Mouse (Mus musculus) limb, embryonic 12.5 days (tissue): ENCODE data around the gene Tmc8. TPM values are rescaled to one million over a fixed set of nuclear protein-coding genes. Genes with fewer than 3 reads are reported as not detected.

Source experiments
- ATAC-seq: fragments of 200-750 bp; cut with Nextera tagmentation; 2 replicates; pipeline ENCODE4 v1.8.0; 2017; ENCODE audit warnings: low read depth, moderate TSS enrichment; ENCODE audit not compliant: insufficient number of reproducible peaks, insufficient read depth, low FRiP score, low TSS enrichment
- H3K27ac ChIP-seq: fragments of 300-500 bp; sonication (generic); 2 replicates; pipeline ENCODE4 v1.5.1; 2016; ENCODE audit warnings: mild to moderate bottlenecking, moderate library complexity
- H3K27me3 ChIP-seq: fragments of 300-500 bp; sonication (generic); 2 replicates; pipeline ENCODE4 v1.6.1; 2016; ENCODE audit warnings: mild to moderate bottlenecking, moderate library complexity
- H3K36me3 ChIP-seq: fragments of 300-500 bp; sonication (generic); 2 replicates; pipeline ENCODE4 v1.6.1; 2016; ENCODE audit warnings: mild to moderate bottlenecking, moderate library complexity
- H3K4me1 ChIP-seq: fragments of 300-500 bp; sonication (generic); replicated peaks from 2 replicates; pipeline ENCODE4 v1.6.1; 2016
- H3K4me2 ChIP-seq: fragments of 300-500 bp; sonication (generic); 2 replicates; pipeline ENCODE4 v1.6.1; 2016; ENCODE audit warnings: mild to moderate bottlenecking, moderate library complexity
- H3K4me3 ChIP-seq: fragments of 300-500 bp; sonication (generic); replicated peaks from 2 replicates; pipeline ENCODE4 v1.5.1; 2016; ENCODE audit warnings: mild to moderate bottlenecking
- H3K9ac ChIP-seq: fragments of 300-500 bp; sonication (generic); replicated peaks from 2 replicates; pipeline ENCODE4 v1.6.1; 2016; ENCODE audit warnings: mild to moderate bottlenecking, moderate library complexity
- H3K9me3 ChIP-seq: fragments of 300-500 bp; sonication (generic); 2 replicates; pipeline ENCODE4 v1.6.1; 2016; ENCODE audit warnings: mild to moderate bottlenecking, moderate library complexity
- WGBS: fragments of 180-500 bp; shearing (Covaris S2); methylation state at CpG from one replicate; pipeline ENCODE4 v1.1.7; 2016; 5-methylcytosine and 5-hydroxymethylcytosine counted together
- polyA plus RNA-seq: library from polyadenylated mRNA; unstranded; fragments of >200 nt; fragmentation: Nextera tagmentation; extraction: Ambion mirVana; gene quantifications from 2 replicates; pipeline ENCODE4 v1.2.1, GENCODE M21; 2016

Tmc8 gene
- 0.53 and 1.2 TPM in 2 replicates for polyA plus RNA-seq

GRCm38 (mm10) chr11:117781993-117782704 lies at the start of gene Tmc8, which contains the start of gene Tmc6:
Gene Tmc8, plus strand, starts transcription at chr11:117782076.
Gene Tmc6, minus strand, starts transcription at chr11:117782198.
- Histone ChIP-seq H3K4me3 (peak within 1 kb of the TSS; percentile 54), H3K4me1 (peaks cover 52% of the 10 kb centered on the region), H3K9me3 (no peaks in the 10 kb centered on the region), H3K27me3 (peaks cover 32% of the 10 kb centered on the region), H3K27ac (peak within 1 kb of the TSS; percentile 60), H3K9ac (peak within 1 kb of the TSS; percentile 37; the same call in 1 of the 2 replicates), H3K4me2 (peak within 1 kb of the TSS; percentile 98), H3K36me3 (peaks cover 11% of the 10 kb centered on the region)
- ATAC-seq = no peak
- WGBS = 50% methylated on average over 24 of the region's 24 CpGs

GRCm38 (mm10) chr11:117736037-117736689 lies 45.7 kb upstream of the Tmc8 start:
- no peak for ATAC-seq
- Histone ChIP-seq H3K4me1 (no peaks in the 10 kb centered on the region), H3K9me3 (no peaks in the 10 kb centered on the region), H3K4me3 (no peak overlapping the region), H3K4me2 (no peak overlapping the region), H3K27me3 (no peaks in the 10 kb centered on the region), H3K27ac (no peak overlapping the region), H3K9ac (no peak overlapping the region), H3K36me3 (peaks cover 86% of the 10 kb centered on the region)
- 64% methylated on average over 5 of the region's 5 CpGs for WGBS

- no peak overlapping the region for H3K4me3 ChIP-seq
- H3K36me3 ChIP-seq = peaks cover 94% of the 10 kb centered on the region
- no peak overlapping the region for H3K27ac ChIP-seq
- no peaks in the 10 kb centered on the region for H3K9me3 ChIP-seq
- no peak for ATAC-seq
- 0 out of 2 replicates have a peak, but pooled peaks cover under 1% of the 10 kb centered on the region for H3K4me1 ChIP-seq
- H3K27me3 ChIP-seq = no peaks in the 10 kb centered on the region
- no peak overlapping the region for H3K4me2 ChIP-seq
- 86% methylated on average over 5 of the region's 5 CpGs for WGBS
- H3K9ac ChIP-seq = no peak overlapping the region
Measured at GRCm38 (mm10) chr11:117738123-117738522, 43.8 kb upstream of the Tmc8 start.

- Histone ChIP-seq H3K4me2 (no peak overlapping the region), H3K4me3 (no peak overlapping the region), H3K27ac (no peak overlapping the region), H3K36me3 (peaks cover 99% of the 10 kb centered on the region), H3K9ac (no peak overlapping the region), H3K9me3 (no peaks in the 10 kb centered on the region), H3K27me3 (no peaks in the 10 kb centered on the region), H3K4me1 (0 out of 2 replicates have a peak, but pooled peaks cover 5% of the 10 kb centered on the region)
- 84% methylated on average over 6 of the region's 6 CpGs for WGBS
- ATAC-seq = no peak
Measured at GRCm38 (mm10) chr11:117741128-117741527, 40.7 kb upstream of the Tmc8 start.

- no peaks in the 10 kb centered on the region for H3K9me3 ChIP-seq
- no peak overlapping the region for H3K9ac ChIP-seq
- H3K27ac ChIP-seq = no peak overlapping the region
- H3K4me2 ChIP-seq = no peak overlapping the region
- no peak overlapping the region for H3K4me3 ChIP-seq
- ATAC-seq = no peak
- WGBS = 80% methylated on average over 8 of the region's 8 CpGs
- peaks cover 100% of the 10 kb centered on the region for H3K36me3 ChIP-seq
- no peaks in the 10 kb centered on the region for H3K27me3 ChIP-seq
- 0 out of 2 replicates have a peak, but pooled peaks cover 5% of the 10 kb centered on the region for H3K4me1 ChIP-seq
Measured at GRCm38 (mm10) chr11:117742243-117742642, 39.6 kb upstream of the Tmc8 start.

GRCm38 (mm10) chr11:117742715-117743114 lies 39.2 kb upstream of the Tmc8 start:
- H3K9me3 ChIP-seq = no peaks in the 10 kb centered on the region
- WGBS = 76% methylated on average over 8 of the region's 8 CpGs
- peaks cover 100% of the 10 kb centered on the region for H3K36me3 ChIP-seq
- no peak overlapping the region for H3K9ac ChIP-seq
- 0 out of 2 replicates have a peak, but pooled peaks cover 5% of the 10 kb centered on the region for H3K4me1 ChIP-seq
- ATAC-seq = no peak
- H3K4me2 ChIP-seq = no peak overlapping the region
- H3K27me3 ChIP-seq = no peaks in the 10 kb centered on the region
- H3K27ac ChIP-seq = no peak overlapping the region
- H3K4me3 ChIP-seq = no peak overlapping the region

GRCm38 (mm10) chr11:117743454-117744030 lies 38.3 kb upstream of the Tmc8 start:
- no peak overlapping the region for H3K9ac ChIP-seq
- no peak overlapping the region for H3K4me2 ChIP-seq
- no peak for ATAC-seq
- no peak overlapping the region for H3K27ac ChIP-seq
- H3K4me3 ChIP-seq = no peak overlapping the region
- no peaks in the 10 kb centered on the region for H3K27me3 ChIP-seq
- WGBS = 45% methylated on average over 4 of the region's 4 CpGs
- H3K9me3 ChIP-seq = no peaks in the 10 kb centered on the region
- 0 out of 2 replicates have a peak, but pooled peaks cover 5% of the 10 kb centered on the region for H3K4me1 ChIP-seq
- H3K36me3 ChIP-seq = peaks cover 100% of the 10 kb centered on the region

GRCm38 (mm10) chr11:117748628-117749027 lies 33.2 kb upstream of the Tmc8 start:
- H3K27ac ChIP-seq = no peak overlapping the region
- H3K4me1 ChIP-seq = no peaks in the 10 kb centered on the region
- no peak overlapping the region for H3K9ac ChIP-seq
- 77% methylated on average over 4 of the region's 4 CpGs for whole genome bisulfite sequencing
- H3K4me3 ChIP-seq = no peak overlapping the region
- H3K9me3 ChIP-seq = no peaks in the 10 kb centered on the region
- no peak overlapping the region for H3K4me2 ChIP-seq
- ATAC-seq = no peak
- no peaks in the 10 kb centered on the region for H3K27me3 ChIP-seq
- peaks cover 99% of the 10 kb centered on the region for H3K36me3 ChIP-seq

- H3K4me1 ChIP-seq = no peaks in the 10 kb centered on the region
- H3K4me2 ChIP-seq = no peak overlapping the region
- no peaks in the 10 kb centered on the region for H3K27me3 ChIP-seq
- no peak for ATAC-seq
- H3K4me3 ChIP-seq = no peak overlapping the region
- H3K27ac ChIP-seq = no peak overlapping the region
- peaks cover 99% of the 10 kb centered on the region for H3K36me3 ChIP-seq
- H3K9ac ChIP-seq = no peak overlapping the region
- H3K9me3 ChIP-seq = no peaks in the 10 kb centered on the region
- 91% methylated on average over 10 of the region's 10 CpGs for WGBS
Measured at GRCm38 (mm10) chr11:117749414-117749813, 32.5 kb upstream of the Tmc8 start.

GRCm38 (mm10) chr11:117751544-117751943 lies 30.3 kb upstream of the Tmc8 start:
- Histone ChIP-seq H3K4me1 (no peaks in the 10 kb centered on the region), H3K9ac (no peak overlapping the region), H3K4me2 (no peak overlapping the region), H3K9me3 (0 out of 2 replicates have a peak, but pooled peaks cover 3% of the 10 kb centered on the region), H3K27me3 (no peaks in the 10 kb centered on the region), H3K36me3 (peaks cover 99% of the 10 kb centered on the region), H3K4me3 (no peak overlapping the region), H3K27ac (no peak overlapping the region)
- 91% methylated on average over 6 of the region's 6 CpGs for WGBS
- ATAC-seq = no peak

GRCm38 (mm10) chr11:117755891-117756290 lies 26.0 kb upstream of the Tmc8 start:
- Histone ChIP-seq H3K27ac (no peak overlapping the region), H3K4me3 (no peak overlapping the region), H3K4me2 (no peak overlapping the region), H3K27me3 (no peaks in the 10 kb centered on the region), H3K9ac (no peak overlapping the region), H3K4me1 (no peaks in the 10 kb centered on the region), H3K9me3 (0 out of 2 replicates have a peak, but pooled peaks cover 3% of the 10 kb centered on the region), H3K36me3 (peaks cover 99% of the 10 kb centered on the region)
- ATAC-seq = no peak
- WGBS = 95% methylated on average over 7 of the region's 7 CpGs
